Mouse (Mus musculus) common myeloid progenitor, adult 5-6 weeks (primary cell): ENCODE data around the gene Plekha6. TPM values are rescaled to one million over a fixed set of nuclear protein-coding genes. Genes with fewer than 3 reads are reported as not detected.

Source experiments
- ATAC-seq: replicated peaks from 2 replicates; pipeline ENCODE4 v1.8.0; 2016; ENCODE audit warnings: low read depth, mild to moderate bottlenecking, moderate TSS enrichment, inconsistent platforms; ENCODE audit not compliant: poor library complexity, severe bottlenecking
- total RNA-seq: library from RNA; stranded (forward); fragments of 200-1000, 187-1606 nt; gene quantifications from 2 replicates; pipeline ENCODE4 v1.2.3, GENCODE M21; 2017

The Plekha6 gene
- 2.3 and 3.1 TPM in 2 replicates for total RNA-seq

- ATAC-seq = peak; percentile 46
Measured at GRCm38 (mm10) chr1:133163820-133164431, at the start of gene Plekha6. Plekha6 (plus strand) TSS chr1:133164210.

GRCm38 (mm10) chr1:133116108-133116507 lies 47.9 kb upstream of the Plekha6 start:
- ATAC-seq = no peak

GRCm38 (mm10) chr1:133118127-133118526 lies 45.9 kb upstream of the Plekha6 start:
- peak; percentile 48 for ATAC-seq

- ATAC-seq = peak; percentile 70
Measured at GRCm38 (mm10) chr1:133118844-133119243, 45.2 kb upstream of the Plekha6 start.

- ATAC-seq = peak; percentile 53
Measured at GRCm38 (mm10) chr1:133119931-133120712, 43.9 kb upstream of the Plekha6 start.

- no peak for ATAC-seq
Measured at GRCm38 (mm10) chr1:133121246-133121645, 42.8 kb upstream of the Plekha6 start.

DNA sequence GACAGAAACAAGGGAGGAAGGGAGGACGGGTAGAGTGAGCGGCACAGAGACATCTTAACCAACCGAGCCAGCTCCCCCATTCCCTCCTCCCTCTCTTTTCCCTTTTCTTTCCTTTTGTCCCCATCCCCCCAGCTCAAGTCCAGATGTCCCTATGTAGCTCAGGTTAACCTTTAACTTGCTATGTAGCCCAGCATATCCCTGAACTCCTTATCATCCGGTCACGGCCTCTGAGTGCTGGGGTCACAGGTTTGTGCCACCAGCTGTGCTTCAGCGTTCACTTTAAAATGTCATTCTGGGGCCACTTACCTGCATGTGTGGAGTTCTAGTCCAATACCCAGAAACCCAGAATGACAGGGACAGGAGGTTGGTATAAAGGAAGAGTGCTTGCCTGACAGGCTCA lies 39.9 kb upstream of the Plekha6 start:
- ATAC-seq = no peak

DNA sequence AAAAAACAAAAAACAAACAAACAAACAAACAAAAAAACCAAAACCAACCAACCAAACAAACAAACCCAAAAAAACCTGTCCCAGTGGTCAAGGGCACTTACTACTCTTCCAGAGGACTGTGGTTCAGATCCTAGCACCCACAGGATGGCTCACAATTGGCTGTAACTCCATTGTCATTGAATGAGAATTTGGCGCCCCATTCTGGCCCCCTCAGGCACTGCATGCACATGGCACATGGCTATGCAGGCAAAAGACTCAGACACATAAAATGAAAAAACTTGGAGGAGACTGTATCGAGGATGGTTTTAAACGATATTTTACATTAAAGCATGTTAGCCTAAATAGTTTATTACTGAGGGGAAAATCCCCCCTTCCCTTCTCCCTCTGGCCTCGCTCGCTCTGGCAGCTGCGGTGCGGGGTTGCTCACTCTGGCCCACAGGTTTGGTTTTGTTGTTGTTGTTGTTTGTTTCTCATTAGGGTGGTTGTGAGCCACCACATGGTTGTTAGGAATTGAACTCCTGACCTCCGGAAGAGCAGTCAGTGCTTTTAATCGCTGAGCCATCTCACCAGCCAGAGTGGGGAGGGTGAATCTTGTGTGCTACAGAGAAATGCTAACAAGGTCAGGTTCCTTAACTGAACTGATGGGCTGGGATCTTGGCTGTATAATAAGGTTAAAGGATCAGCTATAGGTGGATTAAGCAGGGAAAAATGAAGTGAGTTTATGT lies 38.2 kb upstream of the Plekha6 start:
- no peak for ATAC-seq

DNA sequence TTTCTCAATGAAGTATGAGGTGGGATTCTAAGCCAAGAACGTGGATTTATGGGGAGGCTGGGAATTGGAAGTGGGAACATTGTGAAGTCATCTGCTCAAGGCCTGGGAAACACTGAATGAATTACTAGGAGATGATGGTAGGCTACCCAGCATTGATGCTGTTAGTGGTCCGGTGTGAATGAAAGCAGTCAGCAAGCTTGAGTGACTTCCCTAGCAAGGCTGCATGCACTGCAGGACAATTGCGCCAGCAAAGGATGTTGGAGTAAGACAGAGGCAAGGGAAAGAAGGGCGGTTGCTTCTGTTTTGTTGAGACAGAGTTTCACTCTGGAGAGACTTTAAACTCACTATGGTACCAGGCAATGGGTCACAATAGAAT lies 37.7 kb upstream of the Plekha6 start:
- ATAC-seq = no peak

DNA sequence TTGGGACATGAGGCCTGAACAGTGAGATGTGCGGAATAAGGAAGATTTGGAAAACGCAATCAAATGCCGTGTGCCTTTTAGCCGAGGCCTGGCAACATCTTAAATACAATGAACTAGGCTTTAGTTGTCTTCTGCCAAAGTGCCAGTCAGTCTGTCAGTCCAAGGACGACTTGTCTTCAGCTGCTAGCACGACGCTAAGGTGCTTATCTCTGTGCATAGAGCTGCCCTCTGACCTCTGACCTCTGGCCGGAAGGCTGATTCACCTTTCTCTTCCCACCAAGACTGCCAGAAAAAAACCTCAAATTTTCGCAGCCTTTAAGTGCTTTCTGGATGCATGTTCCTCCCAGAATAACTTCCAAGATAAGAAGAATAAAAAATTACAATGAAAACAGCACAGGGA lies 36.7 kb upstream of the Plekha6 start:
- no peak for ATAC-seq

DNA sequence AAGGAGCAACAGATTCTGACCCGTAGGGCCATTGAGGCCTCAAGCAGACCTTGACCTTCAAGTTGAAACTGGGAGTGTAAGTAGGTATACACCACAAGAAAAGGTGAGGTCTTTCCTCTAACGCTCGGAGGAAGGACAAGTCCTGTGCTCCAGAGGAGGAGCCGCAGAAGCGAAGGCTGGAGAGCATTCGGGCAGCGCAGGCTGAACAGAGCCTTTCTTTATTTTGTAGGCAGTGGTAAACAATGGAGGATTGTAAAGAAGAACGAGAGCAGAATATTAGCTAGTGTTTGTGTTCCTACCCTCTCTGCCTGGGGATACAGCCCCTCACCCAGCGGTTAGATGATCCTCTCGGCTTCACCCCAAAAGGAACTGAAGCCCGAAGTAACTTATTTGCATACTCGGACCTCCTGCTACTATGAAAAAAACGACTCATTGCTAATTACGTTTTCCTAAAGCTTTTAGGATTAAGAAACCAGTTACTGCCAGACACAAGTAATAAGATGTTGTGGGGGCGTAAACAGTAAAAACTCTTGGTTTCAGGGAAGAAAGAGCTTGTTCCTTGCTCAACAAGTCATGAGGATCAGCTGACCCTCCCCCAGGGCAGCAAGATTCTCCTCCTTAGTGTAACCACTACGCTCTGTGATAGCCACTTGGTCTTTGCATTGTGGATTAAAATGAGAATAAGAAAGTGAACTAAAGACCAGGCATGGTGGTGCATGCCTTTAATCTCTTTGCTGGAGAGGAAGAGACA lies 34.4 kb upstream of the Plekha6 start:
- ATAC-seq = no peak

GRCm38 (mm10) chr1:133130638-133131560 lies 33.1 kb upstream of the Plekha6 start, which contains the start of gene Ppp1r15b:
Ppp1r15b (plus strand) TSS chr1:133131143.
- ATAC-seq = peak; percentile 87

DNA sequence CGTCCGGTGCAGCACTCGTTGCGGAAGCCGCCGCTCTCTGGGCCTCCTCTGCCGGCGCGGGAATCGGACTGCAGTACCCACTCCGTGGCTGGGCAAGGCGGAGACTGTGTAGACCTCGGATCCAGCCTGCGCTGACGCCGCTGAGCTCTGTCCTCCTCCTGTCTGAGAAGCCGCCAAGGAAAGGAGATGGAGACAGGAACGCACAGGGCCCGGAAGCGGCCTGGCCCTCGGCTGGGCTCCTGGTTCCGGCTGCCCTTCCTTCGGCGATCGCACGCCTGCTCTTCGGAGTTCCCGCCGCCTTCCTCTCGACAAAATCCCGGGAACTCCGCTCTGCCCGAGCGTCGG lies 32.5 kb upstream of the Plekha6 start:
- ATAC-seq = no peak; the same call in 1 of the 2 replicates

DNA sequence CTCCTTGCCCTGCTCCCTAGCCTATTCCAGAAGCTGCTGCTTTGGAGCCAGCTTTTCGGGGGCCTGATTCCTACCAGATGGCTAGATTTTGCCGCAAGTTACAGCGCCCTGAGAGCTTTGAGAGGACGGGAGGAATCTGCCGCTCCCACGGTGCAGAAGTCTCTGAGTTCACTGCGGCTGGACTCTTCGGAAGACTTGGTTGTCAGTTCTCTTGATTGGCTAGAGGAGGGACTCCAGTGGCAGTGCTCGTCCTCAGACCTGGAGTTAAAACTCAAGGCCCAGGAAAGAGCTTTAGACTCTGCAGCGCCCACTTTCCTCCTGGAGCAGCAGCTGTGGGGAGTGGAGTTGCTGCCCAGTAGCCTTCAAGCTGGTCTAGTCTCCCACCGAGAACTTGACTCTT lies 32.1 kb upstream of the Plekha6 start:
- ATAC-seq = no peak

DNA sequence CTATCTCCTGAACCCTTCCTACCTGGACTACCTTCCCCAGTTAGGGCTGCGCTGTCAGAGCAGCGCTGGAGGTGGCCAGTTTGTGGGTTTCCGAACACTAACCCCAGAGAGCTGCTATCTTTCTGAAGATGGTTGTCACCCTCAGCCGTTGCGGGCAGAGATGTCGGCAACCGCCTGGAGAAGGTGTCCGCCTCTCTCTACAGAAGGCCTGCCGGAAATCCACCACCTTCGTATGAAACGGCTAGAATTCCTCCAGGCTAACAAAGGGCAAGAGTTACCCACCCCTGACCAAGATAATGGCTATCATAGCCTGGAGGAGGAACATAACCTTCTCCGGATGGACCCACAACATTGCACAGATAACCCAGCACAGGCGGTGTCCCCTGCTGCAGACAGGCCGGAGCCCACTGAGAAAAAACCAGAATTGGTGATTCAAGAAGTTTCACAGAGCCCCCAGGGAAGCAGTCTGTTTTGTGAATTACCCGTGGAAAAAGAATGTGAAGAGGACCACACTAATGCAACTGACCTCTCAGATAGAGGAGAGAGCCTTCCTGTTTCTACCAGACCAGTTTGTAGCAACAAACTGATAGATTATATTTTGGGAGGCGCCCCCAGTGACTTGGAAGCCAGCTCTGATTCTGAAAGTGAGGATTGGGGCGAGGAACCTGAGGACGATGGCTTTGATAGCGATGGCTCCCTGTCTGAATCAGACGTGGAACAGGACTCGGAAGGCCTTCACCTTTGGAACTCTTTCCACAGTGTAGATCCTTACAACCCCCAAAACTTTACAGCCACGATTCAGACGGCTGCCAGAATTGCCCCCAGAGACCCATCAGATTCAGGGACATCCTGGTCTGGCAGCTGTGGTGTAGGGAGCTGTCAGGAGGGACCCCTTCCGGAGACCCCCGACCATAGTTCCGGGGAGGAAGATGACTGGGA lies 31.4 kb upstream of the Plekha6 start:
- ATAC-seq = 0 out of 2 replicates have a peak, but pooled peaks have one; percentile 2

DNA sequence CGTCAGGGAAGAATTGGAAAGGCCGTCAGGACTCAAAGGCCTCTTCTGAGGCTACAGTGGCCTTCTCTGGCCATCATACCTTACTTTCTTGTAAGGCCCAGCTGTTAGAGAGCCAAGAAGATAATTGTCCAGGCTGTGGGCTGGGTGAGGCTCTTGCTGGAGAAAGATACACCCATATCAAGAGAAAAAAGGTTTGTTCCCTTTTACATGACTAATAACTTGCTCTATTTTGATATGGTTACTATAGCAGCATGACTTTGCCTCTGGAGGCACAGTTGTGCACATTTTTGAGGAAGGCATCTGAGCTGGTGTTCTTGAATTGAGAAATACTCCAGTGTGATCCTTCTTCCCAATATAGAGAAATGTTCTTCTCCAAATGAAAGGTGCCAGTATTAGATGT lies 30.6 kb upstream of the Plekha6 start:
- ATAC-seq = peak; percentile 27

GRCm38 (mm10) chr1:133134071-133134470 lies 29.9 kb upstream of the Plekha6 start:
- ATAC-seq = no peak

DNA sequence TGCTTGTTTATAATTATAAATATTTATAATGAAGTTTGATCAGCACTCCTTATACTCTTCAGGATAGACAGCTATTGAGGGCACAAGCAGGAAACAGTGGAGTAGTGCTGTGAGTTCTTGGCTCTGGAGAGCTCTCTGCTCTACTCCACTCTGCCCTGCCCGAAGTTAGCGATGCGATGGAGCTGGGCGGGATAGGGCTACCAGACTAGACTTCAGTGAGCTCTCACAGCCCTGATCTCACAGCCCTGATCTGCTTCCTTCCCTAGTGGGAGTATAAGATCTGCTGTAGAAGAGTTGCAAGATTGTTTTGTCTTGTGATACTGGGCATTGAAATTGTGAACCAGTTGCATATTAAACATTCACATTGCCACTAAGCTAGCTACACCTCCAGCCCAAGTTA lies 29.1 kb upstream of the Plekha6 start:
- ATAC-seq = no peak
